Mouse (Mus musculus): Measurements from ENCODE around the gene Dscaml1.

The Dscaml1 gene

DNA sequence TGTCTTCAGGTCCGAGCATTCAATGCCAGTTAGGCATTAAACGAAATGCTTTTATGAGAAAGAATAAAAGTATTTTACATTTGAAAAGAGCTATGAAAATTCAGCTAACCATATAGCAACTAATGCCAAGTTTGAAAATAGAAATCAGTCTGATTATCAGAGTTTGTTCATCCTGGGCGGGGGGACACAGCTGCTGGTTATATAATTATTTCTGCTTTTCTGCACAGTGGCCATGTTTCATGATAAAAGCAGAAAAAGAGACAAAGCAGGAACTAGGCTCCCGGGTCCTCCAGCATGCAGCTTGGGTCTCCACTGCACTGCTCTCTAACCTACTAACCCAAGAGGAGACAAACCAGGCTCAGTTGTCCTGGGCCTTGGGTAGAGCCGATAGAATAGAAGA lies 143.9 kb downstream of the Dscaml1 start:
- DNase-seq (ENCODE audit: low spot score), result no peak

- DNase-seq (ENCODE audit: low spot score), result peak; percentile 13
These were observed 146.5 kb downstream of the Dscaml1 start for GRCm38 (mm10) chr9:45572787-45573492.

DNA sequence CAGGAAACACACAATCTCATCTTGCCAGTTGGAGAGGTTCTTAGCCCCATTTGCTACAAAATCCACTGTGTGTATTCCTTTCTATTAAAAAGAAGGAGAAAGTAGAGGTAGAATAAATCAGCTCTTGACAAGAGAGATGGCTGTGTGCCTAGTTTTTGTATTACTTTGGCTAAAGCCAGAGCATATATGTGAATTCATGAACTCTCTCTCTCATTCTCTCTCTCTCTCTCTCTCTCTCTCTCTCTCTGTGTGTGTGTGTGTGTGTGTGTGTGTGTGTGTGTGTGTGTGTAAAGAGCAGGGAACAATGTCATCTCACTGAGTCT lies 147.0 kb downstream of the Dscaml1 start:
- DNase-seq (ENCODE audit: low spot score), result no peak

DNA sequence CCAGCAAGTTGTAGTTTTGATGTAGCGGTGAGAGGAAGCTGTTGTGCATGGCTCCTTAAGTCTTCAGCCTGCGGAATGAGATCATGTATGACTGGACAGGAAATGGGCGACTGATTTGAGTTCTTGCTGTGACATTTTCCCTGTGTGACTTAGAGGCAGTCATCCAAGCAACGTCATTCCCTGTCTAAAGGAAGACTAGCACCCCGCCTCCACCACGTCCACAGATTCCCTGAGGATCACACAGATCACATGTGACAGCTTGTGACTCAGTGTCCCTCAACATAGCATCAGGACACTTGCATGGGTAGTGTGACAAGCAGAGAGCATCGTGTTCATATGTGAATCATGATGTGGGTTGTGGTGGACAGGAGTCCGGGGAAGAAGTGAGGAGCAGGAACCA lies 147.6 kb downstream of the Dscaml1 start:
- DNase-seq (ENCODE audit: low spot score), result no peak

GRCm38 (mm10) chr9:45580069-45580795 lies 153.8 kb downstream of the Dscaml1 start:
- no peak for DNase-seq (ENCODE audit: low spot score)

DNA sequence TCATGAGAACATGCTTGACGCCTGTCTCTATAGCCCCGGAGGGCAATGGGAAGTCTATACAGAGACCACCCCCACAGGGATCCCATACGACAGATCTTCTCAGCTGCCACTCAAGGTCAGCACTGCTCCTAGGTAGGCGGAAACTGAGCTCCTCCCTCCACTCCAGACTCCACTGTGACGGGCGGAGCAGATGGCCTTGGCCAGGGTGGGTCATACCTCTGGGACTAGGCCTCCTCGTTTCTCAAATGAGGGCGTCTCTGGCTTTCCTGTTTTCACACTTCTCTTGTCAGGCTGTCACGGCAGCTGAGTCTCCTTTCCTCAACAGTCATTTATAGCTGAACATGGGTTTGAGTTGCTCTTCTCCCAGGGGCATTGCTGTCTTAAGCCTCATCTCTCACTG lies 160.0 kb downstream of the Dscaml1 start:
- no peak for DNase-seq (ENCODE audit: low spot score)

GRCm38 (mm10) chr9:45587704-45588103 lies 161.3 kb downstream of the Dscaml1 start:
- no peak for DNase-seq (ENCODE audit: low spot score)

- peak; percentile 44 for DNase-seq (ENCODE audit: low spot score)
These were observed 163.4 kb downstream of the Dscaml1 start for GRCm38 (mm10) chr9:45589867-45590266.

GRCm38 (mm10) chr9:45591061-45591460 lies 164.6 kb downstream of the Dscaml1 start:
- no peak for DNase-seq (ENCODE audit: low spot score)

DNA sequence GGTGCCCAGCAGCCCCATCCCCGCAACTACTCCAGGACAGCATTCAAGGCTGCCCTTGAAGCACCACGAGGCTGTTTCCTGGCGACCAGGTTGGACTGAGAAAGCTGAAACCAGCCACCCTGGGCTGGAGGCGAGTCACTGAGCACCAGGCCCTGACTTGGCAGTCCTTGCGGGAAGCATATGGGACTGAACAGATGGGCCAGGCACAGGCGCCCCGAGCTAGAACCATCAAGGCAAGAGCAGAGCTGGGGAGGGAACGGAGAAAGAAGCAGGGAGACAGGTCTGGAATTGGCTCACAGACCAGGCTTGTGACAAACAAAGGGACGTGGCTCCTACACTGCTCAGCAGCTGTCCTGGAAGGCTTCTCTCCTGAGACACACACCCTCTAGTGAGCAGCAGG lies 165.9 kb downstream of the Dscaml1 start:
- DNase-seq (ENCODE audit: low spot score), result no peak

DNA sequence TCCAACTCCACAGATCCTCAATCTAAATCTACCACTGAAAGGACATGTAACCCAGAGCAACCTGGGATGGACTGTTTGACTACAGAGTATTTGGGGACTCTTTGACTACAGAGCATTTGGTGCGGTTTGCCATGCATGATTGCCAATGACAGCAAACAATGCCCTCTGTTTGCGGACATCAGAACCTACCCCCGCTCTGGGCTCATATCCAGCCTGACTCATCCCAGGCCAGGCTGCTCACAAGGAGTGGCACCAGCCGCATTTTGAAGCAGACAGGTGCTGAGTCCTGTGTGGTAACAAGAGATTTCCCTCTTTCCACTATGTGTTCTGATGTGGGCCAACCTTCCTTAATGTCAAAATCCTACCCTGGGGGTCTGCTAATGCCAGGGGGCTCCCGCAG lies 171.7 kb downstream of the Dscaml1 start:
- no peak for DNase-seq (ENCODE audit: low spot score)

DNA sequence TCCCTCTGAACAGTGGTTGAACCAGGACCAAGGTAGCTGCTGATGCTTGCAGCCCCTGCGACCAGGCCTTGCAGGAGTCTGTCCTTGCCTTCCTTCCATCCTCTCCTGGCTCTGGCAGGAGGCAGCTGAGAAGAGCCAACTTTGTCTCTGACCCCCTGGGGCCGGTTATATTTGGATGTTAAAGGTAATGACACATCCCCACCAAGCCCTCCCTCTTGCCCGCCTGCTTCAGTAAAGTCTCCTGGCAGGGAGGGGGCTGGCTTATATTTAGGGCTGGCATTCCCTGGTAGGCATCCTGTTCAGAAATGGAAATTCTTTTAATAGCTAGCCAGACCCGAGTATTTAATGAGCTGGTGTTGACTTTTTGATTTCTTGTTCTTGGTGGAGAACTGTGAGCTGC lies 172.9 kb downstream of the Dscaml1 start:
- DNase-seq (ENCODE audit: low spot score), result no peak

DNA sequence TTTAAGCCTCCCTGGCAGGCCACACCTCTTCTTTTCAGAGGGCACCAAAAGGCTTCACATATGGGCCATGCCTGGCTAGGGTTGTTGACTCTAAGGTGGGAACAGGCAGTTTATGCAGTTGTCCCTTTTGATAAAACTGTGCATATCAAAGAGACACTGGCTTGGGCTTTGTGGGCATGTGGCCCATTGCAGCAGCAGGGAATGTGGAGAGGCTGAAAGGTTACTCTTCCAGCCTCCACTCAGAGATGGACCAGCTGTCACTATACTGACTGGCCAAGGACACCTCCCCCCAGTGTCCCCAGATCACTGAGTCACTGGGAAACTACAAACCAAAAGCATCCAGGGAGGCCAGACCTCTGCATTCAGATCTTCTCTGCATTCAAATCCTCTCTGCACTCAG lies 180.9 kb downstream of the Dscaml1 start:
- no peak for DNase-seq (ENCODE audit: low spot score)

GRCm38 (mm10) chr9:45608097-45609031 lies 181.9 kb downstream of the Dscaml1 start:
- DNase-seq (ENCODE audit: low spot score), result no peak

DNA sequence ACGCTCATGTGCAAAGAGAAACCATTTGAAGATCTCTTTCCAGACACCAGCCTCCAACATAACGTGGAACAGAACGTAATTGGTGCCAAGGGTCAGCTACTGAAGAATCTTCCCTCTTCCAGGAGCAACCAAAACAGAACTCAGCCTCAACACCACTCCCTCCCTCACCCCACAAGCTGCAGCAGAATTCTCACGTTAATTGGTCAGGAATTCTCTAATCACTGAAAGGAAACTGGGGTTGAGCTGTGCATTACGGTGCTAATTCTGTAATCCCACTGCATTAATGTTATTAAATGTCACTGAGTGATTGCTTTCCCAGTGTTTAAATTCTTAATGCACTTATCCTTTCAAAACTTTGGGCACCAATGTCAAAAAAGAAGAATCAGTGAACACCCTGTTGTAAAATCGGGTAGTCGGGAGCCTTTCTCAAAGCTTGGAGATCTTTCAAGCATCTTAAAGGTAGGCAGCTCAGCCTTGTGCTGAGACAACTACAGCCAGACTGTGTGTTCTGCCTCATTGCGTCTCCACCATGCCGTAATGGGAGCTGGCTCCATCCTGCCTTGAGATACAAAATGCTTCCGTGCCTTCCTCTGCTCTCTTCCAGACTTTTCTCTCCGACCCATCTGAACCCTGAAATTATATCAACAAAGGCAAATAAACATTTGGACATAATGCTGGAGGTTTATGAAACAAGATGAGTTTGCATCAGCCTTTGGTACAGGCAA lies 184.1 kb downstream of the Dscaml1 start:
- no peak for DNase-seq (ENCODE audit: low spot score)

DNA sequence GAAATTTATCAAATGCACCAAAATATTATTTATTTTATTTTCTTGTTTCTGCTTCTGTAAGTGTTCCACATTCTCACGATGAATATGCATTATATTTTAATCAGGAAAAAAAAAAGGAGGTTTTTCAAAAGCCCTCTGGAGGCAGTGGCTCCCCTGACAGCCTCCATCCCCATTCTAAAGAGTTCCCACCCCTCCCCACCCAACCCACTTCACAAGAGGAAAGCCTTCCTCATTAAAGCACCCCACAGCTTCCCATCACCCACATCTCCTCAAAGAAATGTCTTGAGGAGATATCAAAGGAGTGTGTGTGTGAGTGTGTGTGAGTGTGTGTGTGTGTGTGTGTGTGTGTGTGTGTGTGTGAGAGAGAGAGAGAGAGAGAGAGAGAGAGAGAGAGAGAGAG lies 188.2 kb downstream of the Dscaml1 start:
- DNase-seq (ENCODE audit: low spot score), result no peak

- DNase-seq (ENCODE audit: low spot score), result no peak
These were observed 191.5 kb downstream of the Dscaml1 start for GRCm38 (mm10) chr9:45617889-45618288.

GRCm38 (mm10) chr9:45618443-45618842 lies 192.0 kb downstream of the Dscaml1 start:
- DNase-seq (ENCODE audit: low spot score), result no peak

DNA sequence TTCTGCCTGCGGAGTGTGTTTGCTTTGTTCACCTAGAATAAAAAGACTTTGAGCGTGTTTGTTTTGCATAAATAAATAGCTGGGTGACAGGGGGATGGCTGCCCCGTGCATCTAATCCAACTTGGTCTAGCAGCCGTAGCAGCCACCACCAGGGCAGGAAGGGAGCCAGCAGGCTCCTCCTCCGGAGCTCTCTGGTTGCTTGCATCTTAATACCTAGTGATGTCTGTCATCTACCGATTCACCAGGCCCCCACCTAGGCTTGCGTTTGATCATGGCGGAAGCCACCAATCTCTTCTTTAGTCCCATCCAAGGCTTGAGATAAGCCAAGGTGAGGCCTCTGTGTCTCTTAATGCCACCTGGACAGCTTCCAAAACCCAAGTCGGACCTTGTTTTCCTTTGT lies 193.6 kb downstream of the Dscaml1 start:
- no peak for DNase-seq (ENCODE audit: low spot score)

GRCm38 (mm10) chr9:45620920-45621319 lies 194.5 kb downstream of the Dscaml1 start:
- DNase-seq (ENCODE audit: low spot score), result no peak

- no peak for DNase-seq (ENCODE audit: low spot score)
These were observed 199.5 kb downstream of the Dscaml1 start for GRCm38 (mm10) chr9:45625889-45626446.

DNA sequence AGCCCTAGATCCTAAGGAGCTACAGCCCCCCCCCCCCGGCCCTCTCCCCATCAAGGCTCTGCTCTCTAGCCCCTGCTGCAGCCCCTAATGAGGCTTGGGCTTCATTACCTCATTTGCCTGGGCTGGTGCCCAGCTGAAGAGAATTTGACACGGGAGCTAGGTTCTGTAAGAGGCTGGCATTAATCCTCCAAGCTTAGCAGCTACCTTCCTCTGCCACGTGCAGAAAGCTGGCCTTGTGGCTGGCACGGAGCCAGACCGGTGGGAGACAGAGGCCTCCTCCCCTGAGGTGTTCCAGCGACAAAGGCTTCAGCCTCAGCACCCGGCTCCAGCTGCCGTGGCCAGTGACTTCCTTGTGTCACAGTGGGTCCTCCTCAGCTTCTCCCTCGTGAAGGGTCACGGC lies 206.1 kb downstream of the Dscaml1 start:
- DNase-seq (ENCODE audit: low spot score), result peak; percentile 28

Measured in urinary bladder, postnatal 14 days (tissue).